Mouse (Mus musculus) lung, embryonic 15.5 days (tissue): ENCODE data around the gene Sun1. TPM values are rescaled to one million over a fixed set of nuclear protein-coding genes. Genes with fewer than 3 reads are reported as not detected.

Experiments
- ATAC-seq: fragments of 200-750 bp; cut with Nextera tagmentation; 2 replicates; pipeline ENCODE4 v1.8.0; 2017; ENCODE audit warnings: moderate number of reproducible peaks, borderline replicate concordance; ENCODE audit not compliant: low FRiP score, low TSS enrichment; ENCODE audit errors: extremely low read depth
- H3K27ac ChIP-seq: fragments of 300-500 bp; sonication (generic); 2 replicates; pipeline ENCODE4 v1.5.1; 2015; ENCODE audit warnings: moderate library complexity, mild to moderate bottlenecking, inconsistent platforms
- H3K27me3 ChIP-seq: fragments of 300-500 bp; sonication (generic); 2 replicates; pipeline ENCODE4 v1.6.1; 2015; ENCODE audit warnings: inconsistent platforms
- H3K36me3 ChIP-seq: fragments of 300-500 bp; sonication (generic); 2 replicates; pipeline ENCODE4 v1.6.1; 2015; ENCODE audit warnings: inconsistent platforms
- H3K4me1 ChIP-seq: fragments of 300-500 bp; sonication (generic); 2 replicates; pipeline ENCODE4 v1.6.1; 2015; ENCODE audit warnings: inconsistent platforms
- H3K4me2 ChIP-seq: fragments of 300-500 bp; sonication (generic); 2 replicates; pipeline ENCODE4 v1.6.1; 2015; ENCODE audit warnings: inconsistent platforms, mild to moderate bottlenecking, moderate library complexity
- H3K4me3 ChIP-seq: fragments of 300-500 bp; sonication (generic); 2 replicates; pipeline ENCODE4 v1.5.1; 2015; ENCODE audit warnings: mild to moderate bottlenecking, inconsistent platforms
- H3K9ac ChIP-seq: fragments of 300-500 bp; sonication (generic); 2 replicates; pipeline ENCODE4 v1.6.1; 2015; ENCODE audit warnings: inconsistent platforms
- H3K9me3 ChIP-seq: fragments of 300-500 bp; sonication (generic); 2 replicates; pipeline ENCODE4 v1.6.1; 2016; ENCODE audit warnings: inconsistent platforms
- WGBS: fragments of 180-500 bp; shearing (Covaris S2); methylation state at CpG from one replicate; pipeline ENCODE4 v1.1.7; 2015; 5-methylcytosine and 5-hydroxymethylcytosine counted together
- polyA plus RNA-seq: library from polyadenylated mRNA; unstranded; fragments of >200 nt; fragmentation: Nextera tagmentation; extraction: Ambion mirVana; gene quantifications from 2 replicates; pipeline ENCODE4 v1.2.1, GENCODE M21; 2015

The Sun1 gene
- polyA plus RNA-seq, 1 experiment from 2014 or later, result 52.7 TPM

DNA sequence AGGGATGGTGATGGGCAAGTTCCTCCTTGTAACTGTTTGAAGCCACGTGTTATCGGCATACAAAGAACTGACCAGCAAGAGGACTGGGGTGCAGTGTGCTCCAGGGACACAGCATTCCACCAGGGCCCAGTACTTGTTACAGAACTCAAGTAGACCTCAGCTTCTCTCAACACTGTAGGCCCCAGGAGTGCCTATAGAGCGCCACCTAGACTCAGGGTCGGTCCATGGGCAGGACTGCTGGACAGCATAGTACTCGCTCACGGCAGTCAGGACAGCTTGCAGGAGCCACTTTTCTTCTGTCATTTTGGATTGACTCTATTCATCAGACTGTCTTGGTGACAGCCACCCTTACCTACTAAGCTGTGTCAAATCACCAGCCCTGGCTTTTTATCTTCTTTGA, 54.5 kb downstream of the Sun1 start:
- Histone ChIP-seq H3K9ac (no peak overlapping the region), H3K9me3 (no peaks in the 10 kb centered on the region), H3K27me3 (no peaks in the 10 kb centered on the region), H3K27ac (no peak overlapping the region), H3K4me2 (no peak overlapping the region), H3K4me1 (peaks cover 69% of the 10 kb centered on the region), H3K36me3 (peaks cover 15% of the 10 kb centered on the region), H3K4me3 (no peak overlapping the region)
- WGBS, result 83% methylated on average over 6 of the region's 6 CpGs
- no peak for ATAC-seq

DNA sequence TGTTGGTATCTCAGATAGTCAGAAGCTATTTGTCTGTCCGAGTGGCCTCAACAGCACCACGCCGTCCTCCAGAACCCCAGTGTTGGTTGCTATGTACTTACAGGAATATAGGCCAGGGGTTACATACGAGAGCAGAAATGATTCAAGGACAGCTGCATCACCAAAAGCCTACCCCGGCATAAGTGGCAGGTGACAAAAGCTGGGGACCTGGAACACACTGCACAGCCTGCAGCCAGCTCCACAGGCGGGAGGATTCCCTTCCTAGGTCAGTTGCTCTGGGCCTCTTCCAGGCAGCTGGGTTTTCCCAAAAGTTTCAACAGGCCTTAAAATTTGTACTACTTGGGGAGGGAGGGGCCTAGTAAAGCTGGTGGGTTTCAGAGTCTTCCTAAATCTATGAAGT, 55.3 kb downstream of the Sun1 start:
- H3K27ac ChIP-seq, result no peak overlapping the region
- H3K27me3 ChIP-seq, result no peaks in the 10 kb centered on the region
- H3K9me3 ChIP-seq, result no peaks in the 10 kb centered on the region
- peaks cover 78% of the 10 kb centered on the region for H3K4me1 ChIP-seq
- peaks cover 13% of the 10 kb centered on the region; the same call in 1 of the 2 replicates for H3K36me3 ChIP-seq
- H3K4me3 ChIP-seq, result no peak overlapping the region
- no peak overlapping the region for H3K4me2 ChIP-seq
- 83% methylated on average over 6 of the region's 6 CpGs for WGBS
- no peak for ATAC-seq
- no peak overlapping the region for H3K9ac ChIP-seq

DNA sequence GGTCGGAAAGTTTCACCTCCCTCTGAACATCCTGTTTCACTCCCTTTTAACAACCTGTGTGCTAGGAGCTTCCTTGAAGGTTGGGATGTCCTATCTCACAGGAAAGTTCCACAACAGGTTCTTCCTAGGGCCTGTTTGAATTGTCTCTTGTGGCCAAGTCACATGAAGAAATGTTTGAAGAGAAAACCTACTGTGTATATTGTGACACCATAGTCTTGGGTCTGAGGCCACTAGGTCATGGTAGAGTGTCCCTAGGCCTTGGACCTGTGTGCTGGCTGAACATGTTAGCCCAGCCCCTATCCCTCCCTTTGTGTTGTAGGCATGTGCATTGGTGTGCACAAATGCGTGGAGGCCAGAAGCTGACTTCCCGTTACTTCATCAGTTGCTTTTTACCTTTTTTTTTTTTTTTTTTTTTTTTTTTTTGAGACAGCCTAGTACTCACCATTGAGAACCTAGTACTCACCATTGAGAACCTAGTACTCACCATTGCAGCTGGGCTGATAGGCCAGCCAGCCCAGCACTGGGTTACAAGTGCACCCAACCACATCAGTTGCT, 55.9 kb downstream of the Sun1 start:
- Histone ChIP-seq H3K9ac (no peak overlapping the region), H3K27ac (no peak overlapping the region), H3K4me1 (peaks cover 79% of the 10 kb centered on the region), H3K27me3 (no peaks in the 10 kb centered on the region), H3K4me2 (no peak overlapping the region), H3K36me3 (peaks cover 18% of the 10 kb centered on the region; the same call in 1 of the 2 replicates), H3K9me3 (no peaks in the 10 kb centered on the region), H3K4me3 (no peak overlapping the region)
- ATAC-seq, result no peak
- 70% methylated on average over 3 of the region's 3 CpGs for WGBS

DNA sequence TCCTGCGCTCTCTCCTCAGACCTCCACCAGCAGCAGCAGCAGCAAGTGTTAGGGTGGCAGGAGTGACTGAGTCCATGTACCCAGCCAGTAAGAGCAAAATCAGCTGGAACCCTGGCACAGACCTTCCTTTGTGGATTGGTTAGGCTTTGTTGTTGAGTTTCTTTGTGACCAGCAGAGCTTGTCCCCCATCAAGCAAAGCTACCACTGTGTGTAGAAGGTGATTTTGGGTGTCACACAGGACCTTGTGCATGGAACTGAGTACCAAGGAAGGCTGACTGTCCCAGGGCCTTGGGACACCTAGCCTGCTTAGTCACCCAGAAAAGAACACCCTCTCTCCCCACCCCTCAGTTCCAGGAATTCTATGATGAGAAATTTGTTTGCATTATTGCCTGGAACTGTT, 56.8 kb downstream of the Sun1 start:
- H3K36me3 ChIP-seq, result peaks cover 26% of the 10 kb centered on the region
- peaks cover 74% of the 10 kb centered on the region for H3K4me1 ChIP-seq
- H3K4me3 ChIP-seq, result no peak overlapping the region
- 81% methylated on average over 1 of the region's 1 CpGs for WGBS
- H3K27ac ChIP-seq, result peak overlapping the region; percentile 51; the same call in 1 of the 2 replicates
- no peak overlapping the region for H3K9ac ChIP-seq
- ATAC-seq, result no peak
- no peak overlapping the region for H3K4me2 ChIP-seq
- no peaks in the 10 kb centered on the region for H3K9me3 ChIP-seq
- no peaks in the 10 kb centered on the region for H3K27me3 ChIP-seq

DNA sequence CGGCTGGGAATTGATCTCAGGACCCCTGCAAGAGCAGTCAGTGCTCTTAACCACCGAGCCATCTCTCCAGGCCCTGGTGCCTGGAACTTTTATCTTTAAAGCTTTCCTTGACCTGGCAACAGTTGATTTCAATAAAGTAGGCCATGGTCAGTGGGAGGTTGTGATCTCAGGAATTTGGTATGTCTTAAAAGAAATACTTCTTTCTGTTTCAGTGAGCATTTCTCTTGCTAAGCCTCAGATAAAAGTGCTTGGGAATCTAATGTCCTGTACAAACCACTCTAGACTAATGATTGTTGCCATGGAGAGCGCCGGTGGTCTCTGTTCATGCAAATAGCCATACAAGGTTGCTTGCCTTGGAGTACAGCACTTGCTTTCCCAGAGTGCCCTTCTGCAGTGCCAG, 57.4 kb downstream of the Sun1 start:
- Histone ChIP-seq H3K9me3 (no peaks in the 10 kb centered on the region), H3K4me3 (no peak overlapping the region), H3K36me3 (peaks cover 32% of the 10 kb centered on the region), H3K4me1 (peaks cover 74% of the 10 kb centered on the region), H3K27ac (peak overlapping the region; percentile 73), H3K4me2 (no peak overlapping the region), H3K9ac (no peak overlapping the region), H3K27me3 (no peaks in the 10 kb centered on the region)
- 57% methylated on average over 4 of the region's 4 CpGs for WGBS
- ATAC-seq, result no peak

DNA sequence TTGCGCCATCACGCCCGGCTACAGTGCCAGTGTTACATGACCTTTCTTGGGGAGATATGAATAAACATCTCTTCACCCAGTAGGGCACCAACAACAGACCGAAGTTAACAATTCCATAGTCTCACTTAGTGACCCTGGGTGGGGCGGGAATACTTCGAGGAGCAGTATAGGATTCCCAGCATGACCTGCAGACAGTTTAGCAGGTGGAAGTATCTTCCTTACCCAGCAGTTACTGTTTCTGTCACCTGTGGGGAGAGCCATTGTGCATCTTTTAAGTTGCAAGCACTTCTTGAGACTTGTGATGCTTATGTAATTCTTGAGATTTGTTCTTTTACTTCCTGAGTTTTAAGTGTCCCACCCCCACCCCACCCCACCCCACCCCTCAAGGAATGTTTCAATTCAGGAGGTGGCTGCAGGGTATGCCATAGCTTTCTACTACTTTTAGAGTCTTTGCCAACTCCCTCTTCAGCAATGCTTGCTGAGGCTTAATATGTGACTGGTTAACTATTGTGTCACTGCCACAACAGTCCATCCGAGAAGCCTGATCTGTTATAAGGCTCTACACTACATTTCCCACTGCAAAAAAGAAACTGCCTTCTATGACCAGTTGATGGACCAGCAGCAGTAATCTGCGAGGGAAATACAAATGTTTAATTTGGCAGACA, 58.1 kb downstream of the Sun1 start:
- no peaks in the 10 kb centered on the region for H3K27me3 ChIP-seq
- peaks cover 38% of the 10 kb centered on the region for H3K36me3 ChIP-seq
- H3K4me3 ChIP-seq, result no peak overlapping the region
- H3K9me3 ChIP-seq, result no peaks in the 10 kb centered on the region
- H3K4me1 ChIP-seq, result peaks cover 71% of the 10 kb centered on the region
- 82% methylated on average over 8 of the region's 8 CpGs for WGBS
- H3K9ac ChIP-seq, result no peak overlapping the region
- no peak overlapping the region for H3K4me2 ChIP-seq
- ATAC-seq, result no peak
- peak overlapping the region; percentile 73 for H3K27ac ChIP-seq

DNA sequence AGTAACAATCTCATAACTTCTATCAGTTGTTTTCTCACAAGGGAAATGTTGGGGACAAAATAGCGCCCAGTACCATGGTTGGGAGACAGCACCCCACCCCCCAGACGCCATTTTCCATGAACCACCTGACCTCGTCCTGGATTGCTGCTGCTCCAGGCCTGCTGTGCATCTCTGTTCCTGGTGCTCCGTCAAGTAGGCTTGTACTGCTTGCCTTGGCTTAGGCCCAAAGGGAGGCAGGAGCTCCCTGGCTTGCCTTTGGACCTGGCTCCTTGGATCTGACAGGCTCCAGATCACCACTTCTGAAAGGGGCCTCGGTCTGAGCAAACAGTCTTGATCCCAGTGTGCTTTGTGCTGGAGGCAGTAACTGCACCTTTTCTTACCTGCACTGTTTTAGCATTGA, 59.4 kb downstream of the Sun1 start:
- ATAC-seq, result peak; percentile 51
- peaks cover 58% of the 10 kb centered on the region for H3K4me1 ChIP-seq
- H3K36me3 ChIP-seq, result peaks cover 52% of the 10 kb centered on the region
- H3K4me2 ChIP-seq, result 0 out of 2 replicates have a peak overlapping the region, but pooled peaks have one; percentile 11
- H3K27ac ChIP-seq, result peak overlapping the region; percentile 73
- H3K9ac ChIP-seq, result no peak overlapping the region
- WGBS, result 64% methylated on average over 5 of the region's 5 CpGs
- H3K27me3 ChIP-seq, result no peaks in the 10 kb centered on the region
- no peaks in the 10 kb centered on the region for H3K9me3 ChIP-seq
- no peak overlapping the region for H3K4me3 ChIP-seq

DNA sequence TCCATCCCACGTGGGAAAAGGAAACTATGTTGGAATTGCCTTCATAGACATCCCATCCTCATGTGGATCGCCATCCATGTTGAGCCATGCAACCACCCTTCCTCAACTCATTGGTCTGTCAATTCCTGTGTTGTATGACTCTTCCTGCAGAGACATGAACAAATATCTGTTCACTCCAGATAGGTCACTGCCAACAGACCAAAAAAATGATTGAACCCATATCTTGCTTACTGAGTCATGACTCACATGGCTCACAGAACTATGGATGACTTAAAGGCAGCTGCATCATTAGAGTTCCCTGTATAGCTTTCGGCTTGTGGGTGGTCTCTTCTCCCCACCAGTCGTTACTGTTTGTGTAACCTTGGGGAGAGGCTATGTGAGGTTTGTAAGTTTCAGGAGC, 61.0 kb downstream of the Sun1 start:
- Histone ChIP-seq H3K4me3 (no peak overlapping the region), H3K4me2 (no peak overlapping the region), H3K27me3 (no peaks in the 10 kb centered on the region), H3K36me3 (peaks cover 61% of the 10 kb centered on the region), H3K9me3 (no peaks in the 10 kb centered on the region), H3K27ac (no peak overlapping the region), H3K9ac (no peak overlapping the region), H3K4me1 (peaks cover 45% of the 10 kb centered on the region)
- WGBS, result 82% methylated on average over 4 of the region's 4 CpGs
- ATAC-seq, result no peak

DNA sequence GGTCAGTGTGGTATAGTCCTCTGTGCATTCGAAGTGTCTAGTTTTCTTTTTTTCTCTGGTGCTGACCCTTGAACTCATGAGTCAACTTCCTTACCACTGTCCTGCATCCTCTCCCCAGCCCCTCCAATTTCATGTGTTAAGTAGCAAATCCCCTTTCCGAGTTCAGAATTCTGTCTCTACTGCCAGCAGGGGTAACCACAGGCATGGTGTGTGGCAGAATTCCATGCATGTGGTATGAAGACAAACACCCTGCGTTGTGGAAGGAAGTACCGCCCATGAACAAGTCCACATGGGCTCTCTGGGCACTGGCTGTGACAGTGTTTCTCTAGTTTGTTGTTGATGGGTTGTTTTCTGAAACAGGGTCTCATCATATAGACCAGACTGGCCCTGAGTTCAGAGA, 67.2 kb downstream of the Sun1 start:
- H3K36me3 ChIP-seq, result peaks cover 65% of the 10 kb centered on the region
- no peak overlapping the region for H3K4me2 ChIP-seq
- H3K4me3 ChIP-seq, result no peak overlapping the region
- no peak for ATAC-seq
- no peaks in the 10 kb centered on the region for H3K27me3 ChIP-seq
- no peaks in the 10 kb centered on the region for H3K9me3 ChIP-seq
- no peak overlapping the region for H3K9ac ChIP-seq
- peaks cover 15% of the 10 kb centered on the region for H3K4me1 ChIP-seq
- 85% methylated on average over 4 of the region's 4 CpGs for WGBS
- no peak overlapping the region for H3K27ac ChIP-seq

DNA sequence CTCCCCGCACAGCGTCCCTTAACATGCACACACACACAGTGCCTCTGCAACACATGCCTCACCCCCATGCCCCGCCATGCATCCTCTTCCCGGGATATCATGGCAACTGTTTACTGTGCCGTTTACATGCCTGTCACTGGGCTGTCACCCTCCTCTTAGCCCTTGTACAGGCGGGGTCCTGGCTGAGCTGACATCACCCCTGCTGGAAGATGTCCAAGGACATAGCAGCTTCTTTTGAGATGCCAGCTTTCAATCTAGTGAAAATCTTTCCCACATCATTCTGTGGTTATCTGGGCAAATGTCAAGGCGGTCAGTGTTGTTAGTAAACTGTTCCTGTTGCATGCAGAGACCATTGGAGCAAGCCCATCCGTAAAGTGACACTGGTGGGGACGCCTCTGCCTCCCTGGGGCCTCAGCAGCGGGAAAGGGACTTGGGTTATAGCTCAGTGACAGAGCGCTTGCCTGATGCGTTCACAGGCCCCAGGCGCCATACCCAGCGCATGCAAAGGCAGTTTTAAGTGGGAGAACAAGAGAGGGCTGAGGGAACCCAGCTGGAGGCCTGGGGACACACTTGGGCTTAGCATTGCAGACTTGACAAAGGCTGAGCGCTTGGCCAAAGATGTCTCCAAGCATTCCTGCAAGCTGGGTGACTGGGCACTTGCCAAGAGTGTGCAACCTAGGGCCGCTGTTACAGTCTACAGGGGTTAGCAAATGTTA, 70.5 kb downstream of the Sun1 start:
- H3K27ac ChIP-seq, result peak overlapping the region; percentile 90

DNA sequence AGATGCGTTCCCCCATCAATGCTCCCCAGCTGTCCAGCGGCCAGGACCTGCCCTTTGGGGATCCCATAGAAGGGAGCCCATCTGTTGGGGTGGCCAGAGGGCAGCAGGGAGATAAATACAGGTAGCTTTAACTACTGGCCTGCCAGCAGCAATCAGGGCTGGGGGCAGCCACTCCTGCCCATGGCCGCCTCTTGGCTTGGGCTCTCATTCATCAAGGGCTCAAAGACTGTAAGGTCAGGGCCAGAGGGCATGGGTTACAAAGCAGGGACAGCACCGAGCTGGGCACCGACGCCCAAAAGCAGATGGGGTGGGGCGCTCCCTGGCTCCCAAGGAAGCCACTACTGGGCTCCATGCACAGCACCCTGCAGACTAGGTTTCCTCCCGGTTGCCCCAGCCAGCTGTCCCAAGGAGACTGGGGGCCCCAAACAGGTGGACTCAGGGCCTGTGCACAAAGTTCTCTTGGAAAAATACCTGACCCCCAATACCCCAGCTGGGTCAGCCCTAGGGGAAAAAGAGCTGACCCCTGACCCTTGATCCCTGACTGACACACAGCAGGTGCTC, 71.6 kb downstream of the Sun1 start:
- no peaks in the 10 kb centered on the region for H3K27me3 ChIP-seq
- H3K4me3 ChIP-seq, result no peak overlapping the region
- no peak overlapping the region for H3K9ac ChIP-seq
- WGBS, result 41% methylated on average over 8 of the region's 8 CpGs
- no peak overlapping the region for H3K4me2 ChIP-seq
- peaks cover 20% of the 10 kb centered on the region for H3K36me3 ChIP-seq
- H3K9me3 ChIP-seq, result no peaks in the 10 kb centered on the region
- H3K4me1 ChIP-seq, result peaks cover 29% of the 10 kb centered on the region
- peak overlapping the region; percentile 90 for H3K27ac ChIP-seq
- ATAC-seq, result no peak

More for the DNA sequence above, 70.5 kb downstream of the Sun1 start:
- ATAC-seq, result peak; percentile 85
- Histone ChIP-seq H3K27me3 (no peaks in the 10 kb centered on the region), H3K4me1 (peaks cover 29% of the 10 kb centered on the region), H3K9me3 (no peaks in the 10 kb centered on the region), H3K4me2 (no peak overlapping the region), H3K9ac (no peak overlapping the region), H3K4me3 (no peak overlapping the region), H3K36me3 (peaks cover 32% of the 10 kb centered on the region)
- 42% methylated on average over 16 of the region's 16 CpGs for whole genome bisulfite sequencing

DNA sequence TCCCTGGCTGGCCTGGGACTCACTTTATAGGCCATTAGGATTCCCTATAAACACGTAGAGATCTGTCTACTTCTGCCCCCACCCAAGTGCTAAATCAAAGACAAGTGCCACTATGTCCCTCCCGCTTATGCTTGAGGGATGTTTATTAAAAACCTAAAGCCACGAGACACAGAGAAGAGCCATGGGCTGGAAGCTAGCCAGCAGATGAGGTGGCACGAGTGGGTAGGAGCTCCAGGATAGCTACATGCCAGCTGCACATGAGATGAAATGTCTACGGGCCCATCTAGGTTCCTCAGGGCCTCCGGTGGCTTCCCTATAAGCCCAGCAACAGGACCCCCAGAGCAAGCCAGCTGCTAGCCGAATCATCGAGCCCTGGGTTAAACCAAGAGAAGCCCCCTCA, 76.8 kb downstream of the Sun1 start:
- Histone ChIP-seq H3K9ac (no peak overlapping the region), H3K36me3 (no peaks in the 10 kb centered on the region), H3K4me3 (no peak overlapping the region), H3K27ac (no peak overlapping the region), H3K4me2 (no peak overlapping the region), H3K27me3 (no peaks in the 10 kb centered on the region), H3K9me3 (no peaks in the 10 kb centered on the region), H3K4me1 (peaks cover 26% of the 10 kb centered on the region)
- ATAC-seq, result no peak
- WGBS, result 54% methylated on average over 8 of the region's 8 CpGs
